Mouse (Mus musculus) thymus, adult 2 months (tissue): ENCODE data around the gene Pgm5.

Source experiments
- CTCF ChIP-seq: fragments of 200-500 bp; IDR thresholded peaks from 2 replicates; pipeline ENCODE4 v1.5.1; 2012; ENCODE audit warnings: mild to moderate bottlenecking, control low read depth, low read length, moderate library complexity, borderline replicate concordance; ENCODE audit not compliant: control insufficient read depth, poor library complexity, insufficient read depth; ENCODE audit errors: extremely low read depth
- POLR2A ChIP-seq: fragments of 200-500 bp; IDR thresholded peaks from 2 replicates; pipeline ENCODE4 v1.6.1; 2012; ENCODE audit warnings: mild to moderate bottlenecking, low read length, control low read depth, moderate library complexity; ENCODE audit not compliant: control insufficient read depth, poor library complexity, insufficient read depth; ENCODE audit errors: extremely low read depth

GRCm38 (mm10) chr19:24689531-24689930, 172.1 kb downstream of the Pgm5 start:
- no peak for TF ChIP-seq CTCF
- no peak for TF ChIP-seq POLR2A
